Mouse (Mus musculus) inflammation-experienced regulatory T-cells, adult 6 months (primary cell): ENCODE data around the gene Catspere2. TPM values are rescaled to one million over a fixed set of nuclear protein-coding genes. Genes with fewer than 3 reads are reported as not detected.
"Not testable (repeated sequence)": the region's sequence is repeated elsewhere in the genome, so short reads cannot be mapped to it uniquely, and the experiment has no call there.

Experiments used
- ATAC-seq: one replicate; pipeline ENCODE4 v1.8.0; 2017
- polyA plus RNA-seq, 3 experiments: library from polyadenylated mRNA; unstranded; fragments of 100-300 nt; shearing (Covaris generic); gene quantifications; one replicate each; pipeline ENCODE4 v1.2.1; 2017

Catspere2 gene
- polyA plus RNA-seq: not detected

DNA sequence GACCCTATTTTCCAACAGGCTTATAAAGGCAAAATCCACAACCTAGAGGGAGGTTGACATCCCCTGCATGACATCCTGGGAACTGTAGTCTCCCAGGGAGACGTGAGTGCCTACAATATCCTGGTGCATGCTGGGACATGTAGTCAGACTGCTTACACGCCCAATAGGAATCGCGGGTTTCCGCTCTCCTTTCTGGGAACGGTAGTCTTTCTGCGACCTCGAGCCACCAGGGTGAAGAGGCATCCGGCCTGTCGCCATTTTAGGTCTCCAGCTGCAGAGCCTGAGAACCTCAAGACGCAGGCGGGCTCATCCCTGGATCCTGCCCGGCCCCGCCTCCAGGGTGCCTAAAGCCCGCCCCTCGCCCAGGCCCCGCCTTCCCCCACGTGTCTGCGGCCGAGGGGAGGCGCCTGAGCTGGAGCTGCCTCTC lies at the start of gene Catspere2:
Catspere2 (plus strand) TSS at position 400 of the 427 bp plus-strand sequence.
- peak; percentile 94 for ATAC-seq

DNA sequence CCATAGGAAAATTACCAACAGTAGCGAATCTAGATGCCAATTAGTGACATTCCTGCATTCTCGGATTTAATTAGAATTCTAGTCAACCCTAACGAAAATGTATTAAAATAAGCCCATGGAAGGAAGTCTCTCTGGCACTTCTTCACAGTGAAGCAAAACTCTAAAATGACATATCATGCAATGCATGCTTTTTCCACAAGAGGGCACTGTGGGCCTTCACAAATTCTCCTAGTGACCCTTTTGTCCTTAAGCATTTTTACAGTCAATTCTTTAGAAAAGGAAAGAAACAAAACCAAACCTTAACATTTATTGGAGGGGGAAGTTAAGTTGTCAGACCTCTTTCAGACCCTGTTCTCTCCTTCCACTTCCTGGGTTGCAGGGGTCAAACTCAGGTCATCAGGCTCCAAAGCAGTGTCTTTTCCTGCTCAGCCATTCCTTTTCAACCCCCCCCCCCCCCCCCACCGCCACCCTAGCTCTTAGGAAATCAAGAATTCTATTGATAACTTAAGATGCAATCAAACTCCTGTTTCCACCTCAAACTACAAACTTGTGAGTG lies 42.7 kb upstream of the Catspere2 start:
- peak; percentile 25 for ATAC-seq

DNA sequence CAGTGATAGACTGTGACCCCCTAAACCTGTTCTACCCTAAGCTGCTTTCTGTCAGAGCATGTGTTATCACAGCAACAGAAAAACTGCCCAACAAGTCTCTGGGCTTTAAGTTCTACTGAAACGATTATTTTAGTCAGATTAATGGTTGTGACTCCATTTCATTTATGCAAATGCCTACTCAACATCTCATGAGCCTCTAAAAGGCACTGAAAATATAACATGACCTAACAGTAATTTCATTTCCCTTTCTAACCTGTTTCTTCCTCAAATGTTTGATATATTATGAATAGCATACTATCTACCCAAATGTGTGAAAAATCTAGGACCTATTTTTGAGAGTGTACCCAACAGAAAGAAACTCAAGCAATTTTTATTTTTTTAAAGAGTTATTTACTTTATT lies 1.9 kb upstream of the Catspere2 start:
- ATAC-seq: no peak

DNA sequence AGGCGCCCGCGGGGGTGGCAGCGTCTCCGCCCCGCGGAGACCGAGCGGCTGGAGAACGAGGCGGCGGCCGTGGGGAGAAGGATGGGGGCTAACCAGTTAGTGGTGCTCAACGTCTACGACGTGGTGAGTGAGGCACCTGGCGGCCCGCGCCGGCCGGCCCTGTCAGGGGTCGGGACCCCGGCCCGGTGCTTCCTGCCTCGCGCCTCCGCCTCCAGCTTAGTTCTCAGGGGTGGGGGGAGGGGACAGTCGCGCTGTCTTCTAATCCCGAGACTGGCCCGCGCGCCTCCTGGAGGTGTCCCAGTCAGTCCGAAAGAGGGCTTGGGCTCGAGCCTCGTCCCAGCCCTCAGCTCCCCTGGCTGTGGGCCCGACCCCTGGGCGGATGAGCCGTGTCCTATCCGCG lies 359 bp downstream of the Catspere2 start:
- peak; percentile 25 for ATAC-seq

DNA sequence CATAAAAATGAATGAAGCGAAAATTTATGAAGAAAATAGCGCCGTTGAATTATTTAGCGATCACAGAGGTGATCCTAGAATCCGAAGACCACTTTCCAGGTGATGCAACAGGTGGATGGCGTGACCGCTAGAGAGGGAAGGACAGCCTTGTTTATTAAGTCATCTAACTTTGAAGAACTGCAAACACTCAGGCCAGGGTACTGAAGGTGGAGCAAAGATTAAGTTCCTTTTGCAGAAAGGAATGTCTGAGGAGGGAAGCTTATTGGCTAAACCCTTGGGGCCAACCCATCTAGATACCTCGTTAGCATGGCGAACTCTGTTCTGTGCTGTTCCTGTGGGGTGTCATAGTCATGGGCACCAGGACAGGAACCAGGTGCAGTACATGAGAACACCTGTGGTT lies 983 bp downstream of the Catspere2 start:
- ATAC-seq: no peak

DNA sequence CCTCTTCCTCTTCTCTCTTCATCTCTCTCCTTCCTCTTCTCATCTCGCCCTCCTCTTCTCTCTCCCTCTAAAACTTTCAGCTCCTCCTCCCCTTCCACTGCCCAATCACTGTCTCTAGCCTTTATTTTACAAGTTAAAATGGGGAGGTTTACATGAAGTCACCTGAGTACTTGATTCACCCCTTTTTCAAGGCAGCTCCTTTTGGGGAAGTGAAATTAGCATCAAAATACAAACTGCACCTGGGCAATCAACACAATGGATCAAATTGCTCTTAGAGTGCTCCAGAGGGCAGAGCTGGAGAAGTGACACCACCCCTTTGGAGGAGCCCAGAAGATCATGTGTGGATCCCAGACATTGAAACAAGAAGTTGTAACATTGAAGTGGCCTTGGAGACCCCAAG lies 4.3 kb downstream of the Catspere2 start:
- ATAC-seq: not testable (repeated sequence)

DNA sequence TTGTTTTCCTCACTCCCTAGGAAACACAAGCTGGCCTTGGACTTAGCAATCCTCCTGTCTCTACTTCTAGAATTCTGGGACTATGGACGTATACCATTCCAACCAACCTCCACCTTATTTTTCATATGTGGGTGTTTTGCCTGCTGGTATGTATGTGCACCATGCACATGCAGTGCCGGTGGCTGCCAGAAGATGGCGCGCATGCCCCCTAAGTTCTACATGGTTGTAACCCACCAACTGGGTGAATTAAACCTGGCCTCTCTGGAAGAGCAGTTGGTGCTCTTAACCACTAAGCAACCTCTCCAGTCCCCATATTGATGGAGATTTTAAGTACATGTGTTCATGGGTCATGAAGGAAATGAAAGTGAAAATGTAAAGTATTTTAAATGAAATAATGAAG lies 89.6 kb downstream of the Catspere2 start:
- not testable (repeated sequence) for ATAC-seq

DNA sequence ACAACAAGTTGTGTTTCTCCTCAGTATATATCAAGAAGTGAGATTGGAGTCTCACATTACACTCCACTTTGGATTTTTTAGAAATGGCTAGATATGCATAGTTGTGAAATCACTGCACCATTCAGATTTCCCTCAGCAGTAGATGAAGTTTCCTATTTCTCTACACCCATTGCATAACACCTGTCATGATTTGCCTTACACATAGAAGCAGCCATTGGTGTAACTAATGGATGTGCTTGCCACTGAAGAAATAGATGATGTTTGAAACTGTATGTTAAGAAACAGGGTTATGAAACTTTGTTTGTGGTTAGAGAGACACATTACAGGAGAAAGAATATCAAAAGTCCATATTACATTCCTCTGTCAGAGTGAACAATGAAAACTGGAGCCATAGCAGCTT lies 114.6 kb downstream of the Catspere2 start:
- not testable (repeated sequence) for ATAC-seq

DNA sequence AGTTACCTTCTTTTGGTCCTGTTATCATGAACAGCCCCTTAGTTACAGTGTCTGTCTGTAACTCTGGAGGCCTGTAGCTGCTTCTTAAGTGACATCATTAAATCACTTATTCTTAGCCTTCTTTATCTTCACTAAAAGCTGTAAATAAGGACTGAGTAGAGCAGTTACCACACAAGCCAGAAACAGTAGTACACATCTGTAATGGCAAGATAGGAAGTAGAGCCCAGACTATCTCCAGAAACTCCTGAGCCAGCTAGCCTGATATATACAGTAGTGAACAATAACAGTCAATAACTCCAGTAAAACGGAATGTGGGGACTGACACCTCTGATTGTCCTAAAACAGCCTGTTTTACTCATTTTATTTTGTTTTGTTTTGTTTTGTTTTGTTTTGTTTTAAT lies 125.3 kb downstream of the Catspere2 start:
- ATAC-seq: not testable (repeated sequence)

DNA sequence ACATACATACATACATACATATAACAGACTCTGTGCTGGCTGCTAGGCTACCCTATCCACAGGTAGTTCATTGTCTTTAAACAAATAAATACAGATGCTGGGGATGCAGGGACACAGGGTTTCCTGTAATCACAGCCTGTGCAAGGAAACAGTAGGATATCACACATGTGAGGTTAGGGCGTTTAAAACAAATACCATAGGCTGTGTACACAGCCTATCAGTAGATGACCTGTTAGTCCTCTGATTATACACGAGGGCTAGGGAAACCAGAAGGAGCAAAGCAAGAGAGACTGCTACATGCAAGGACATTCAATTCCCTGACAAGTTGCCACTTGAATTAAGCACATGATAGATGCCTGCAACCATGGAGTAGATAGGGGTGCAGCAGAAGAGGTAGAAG lies 139.0 kb downstream of the Catspere2 start:
- ATAC-seq: not testable (repeated sequence)

DNA sequence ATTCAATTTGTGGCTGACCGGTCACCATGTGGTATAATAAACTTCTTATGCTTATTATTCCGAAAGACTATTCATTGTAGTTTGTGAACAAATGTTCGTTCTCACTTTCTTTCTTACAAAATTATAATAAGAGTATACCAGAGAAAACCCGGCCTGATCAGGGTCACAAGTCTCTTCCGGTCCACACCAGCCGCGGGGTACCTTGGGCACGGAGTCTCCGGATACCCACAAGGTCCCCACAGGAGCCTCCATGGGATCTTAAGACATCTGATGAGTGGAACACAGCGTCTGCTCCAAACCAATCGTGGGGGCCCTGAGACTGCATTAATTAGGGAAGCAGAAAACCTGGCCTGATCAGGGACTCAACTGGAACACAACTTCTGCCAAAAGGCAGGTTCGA lies 151.1 kb downstream of the Catspere2 start:
- no peak for ATAC-seq

DNA sequence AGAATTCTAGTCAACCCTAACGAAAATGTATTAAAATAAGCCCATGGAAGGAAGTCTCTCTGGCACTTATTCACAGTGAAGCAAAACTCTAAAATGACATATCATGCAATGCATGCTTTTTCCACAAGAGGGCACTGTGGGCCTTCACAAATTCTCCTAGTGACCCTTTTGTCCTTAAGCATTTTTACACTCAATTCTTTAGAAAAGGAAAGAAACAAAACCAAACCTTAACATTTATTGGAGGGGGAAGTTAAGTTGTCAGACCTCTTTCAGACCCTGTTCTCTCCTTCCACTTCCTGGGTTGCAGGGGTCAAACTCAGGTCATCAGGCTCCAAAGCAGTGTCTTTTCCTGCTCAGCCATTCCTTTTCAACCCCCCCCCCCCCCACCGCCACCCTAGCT lies 163.3 kb downstream of the Catspere2 start:
- peak; percentile 58 for ATAC-seq

DNA sequence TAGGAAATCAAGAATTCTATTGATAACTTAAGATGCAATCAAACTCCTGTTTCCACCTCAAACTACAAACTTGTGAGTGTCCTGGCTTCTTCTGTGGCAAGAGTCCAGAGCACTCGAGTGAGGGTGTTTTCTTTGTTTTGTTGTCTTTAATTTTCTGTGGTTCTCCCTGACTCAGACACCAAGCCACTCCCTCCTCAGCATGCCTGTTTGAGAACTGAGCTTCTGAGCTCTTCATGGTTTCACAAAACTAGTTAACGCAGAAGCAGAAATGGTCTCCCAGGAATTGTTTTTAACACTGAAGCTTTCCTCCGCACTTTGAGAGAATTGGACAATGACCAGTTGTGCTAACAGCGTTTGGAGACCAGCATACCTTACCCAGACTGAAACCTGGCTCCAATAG lies 163.7 kb downstream of the Catspere2 start:
- ATAC-seq: not testable (repeated sequence)

DNA sequence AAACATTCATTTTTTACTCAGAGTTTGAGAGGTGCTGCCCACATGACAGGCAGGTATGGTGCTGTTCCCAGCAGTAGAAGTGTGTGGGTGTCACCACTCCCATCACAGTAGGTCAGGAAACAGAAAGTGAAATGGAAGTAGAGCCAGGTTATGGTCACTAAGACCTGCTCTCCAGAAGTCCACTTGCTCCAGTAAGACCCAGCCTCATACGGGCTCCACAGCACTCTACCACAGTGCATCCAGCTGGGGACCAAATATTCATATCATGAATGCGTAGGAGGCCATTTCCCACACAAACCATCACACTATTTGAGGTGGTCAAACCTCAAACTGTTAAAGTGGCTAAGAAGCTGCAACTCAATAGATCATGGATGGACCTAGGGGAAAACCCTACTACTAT lies 199.0 kb downstream of the Catspere2 start:
- ATAC-seq: peak; percentile 11

DNA sequence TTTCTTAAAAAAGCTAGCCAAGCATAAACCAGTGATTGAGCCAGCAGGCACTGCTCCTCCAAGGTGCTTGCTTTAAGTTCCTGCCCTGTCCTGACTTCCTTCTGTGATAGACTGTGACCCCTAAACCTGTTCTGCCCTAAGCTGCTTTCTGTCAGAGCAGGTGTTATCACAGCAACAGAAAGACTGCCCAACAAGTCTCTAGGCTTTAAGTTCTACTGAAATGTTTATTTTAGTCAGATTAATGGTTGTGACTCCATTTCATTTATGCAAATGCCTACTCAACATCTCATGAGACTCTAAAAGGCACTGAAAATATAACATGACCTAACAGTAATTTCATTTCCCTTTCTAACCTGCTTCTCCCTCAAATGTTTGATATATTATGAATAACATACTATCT lies 202.4 kb downstream of the Catspere2 start:
- ATAC-seq: no peak

DNA sequence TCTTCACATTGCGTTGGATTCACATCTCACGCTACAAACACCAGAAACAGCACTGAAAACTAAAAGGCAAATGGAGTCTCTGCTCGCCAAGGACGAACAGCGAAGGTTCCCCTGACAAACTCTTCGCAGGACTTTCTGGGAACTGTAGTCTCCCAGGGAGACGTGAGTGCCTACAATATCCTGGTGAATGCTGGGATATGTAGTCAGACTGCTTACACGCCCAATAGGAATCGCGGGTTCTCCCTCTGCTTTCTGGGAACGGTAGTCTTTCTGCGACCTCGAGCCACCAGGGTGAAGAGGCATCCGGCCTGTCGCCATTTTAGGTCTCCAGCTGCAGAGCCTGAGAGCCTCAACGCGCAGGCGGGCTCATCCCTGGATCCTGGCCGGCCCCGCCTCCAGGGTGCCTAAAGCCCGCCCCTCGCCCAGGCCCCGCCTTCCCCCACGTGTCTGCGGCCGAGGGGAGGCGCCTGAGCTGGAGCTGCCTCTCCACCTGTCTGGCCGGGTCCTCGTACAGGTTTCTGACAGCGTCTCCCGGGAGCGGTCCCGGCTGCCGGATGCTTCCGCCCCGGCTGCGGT lies 204.1 kb downstream of the Catspere2 start, which contains the start of gene Desi2:
Desi2 (plus strand) TSS at position 202 of the 576 bp plus-strand sequence.
- peak; percentile 91 for ATAC-seq

DNA sequence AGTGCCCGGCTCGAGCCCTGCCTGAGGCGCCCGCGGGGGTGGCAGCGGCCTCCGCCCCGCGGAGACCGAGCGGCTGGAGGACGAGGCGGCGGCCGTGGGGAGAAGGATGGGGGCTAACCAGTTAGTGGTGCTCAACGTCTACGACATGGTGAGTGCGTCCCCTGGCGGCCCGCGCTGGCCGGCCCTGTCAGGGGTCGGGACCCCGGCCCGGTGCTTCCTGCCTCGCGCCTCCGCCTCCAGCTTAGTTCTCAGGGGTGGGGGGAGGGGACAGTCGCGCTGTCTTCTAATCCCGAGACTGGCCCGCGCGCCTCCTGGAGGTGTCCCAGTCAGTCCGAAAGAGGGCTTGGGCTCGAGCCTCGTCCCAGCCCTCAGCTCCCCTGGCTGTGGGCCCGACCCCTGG lies 204.6 kb downstream of the Catspere2 start:
- peak; percentile 15 for ATAC-seq

DNA sequence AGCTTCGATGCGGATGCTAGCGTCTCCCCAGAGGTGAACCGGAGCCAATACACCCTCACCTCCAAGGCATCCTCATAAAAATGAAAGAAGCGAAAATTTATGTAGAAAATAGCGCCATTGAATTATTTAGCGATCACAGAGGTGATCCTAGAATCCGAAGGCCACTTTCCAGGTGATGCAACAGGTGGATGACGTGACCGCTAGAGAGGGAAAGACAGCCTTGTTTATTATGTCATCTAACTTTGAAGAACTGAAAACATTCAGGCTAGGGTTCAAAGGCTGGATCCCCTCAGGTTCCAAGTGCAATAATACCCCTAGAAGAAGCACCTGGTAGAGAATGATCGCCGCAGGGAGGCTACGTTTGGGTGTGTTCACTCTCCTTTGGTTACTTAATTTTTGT lies 205.2 kb downstream of the Catspere2 start:
- ATAC-seq: peak; percentile 20

DNA sequence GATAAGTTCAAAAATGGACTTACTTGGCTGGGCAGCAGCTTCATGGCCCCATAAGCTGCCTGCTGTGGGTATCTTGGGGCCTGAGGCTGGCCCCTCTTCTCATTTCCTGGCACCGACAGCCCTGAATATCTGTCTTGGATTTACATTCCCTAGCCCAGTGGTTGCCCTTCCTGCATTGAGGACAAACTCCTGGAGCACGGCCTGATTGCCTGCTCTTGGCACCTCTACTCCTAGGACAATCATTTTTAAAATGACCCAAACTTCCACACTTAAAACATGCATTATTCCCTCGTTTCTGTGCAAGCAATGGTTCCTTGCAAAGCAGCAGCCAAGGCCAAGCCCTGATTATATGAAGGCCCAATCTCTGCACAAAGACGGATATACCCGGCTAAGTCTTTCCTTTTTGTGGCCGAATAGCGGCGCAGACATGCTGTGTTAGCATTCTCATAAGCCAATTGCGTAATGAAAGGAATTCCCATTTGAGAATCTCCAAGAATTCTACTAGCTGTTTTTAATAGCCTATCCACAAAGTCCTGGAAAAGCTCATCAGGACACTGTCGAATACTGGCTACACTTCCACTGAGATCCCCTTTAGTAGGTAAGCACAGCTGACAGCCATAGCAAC lies 222.6 kb downstream of the Catspere2 start:
- no peak for ATAC-seq

DNA sequence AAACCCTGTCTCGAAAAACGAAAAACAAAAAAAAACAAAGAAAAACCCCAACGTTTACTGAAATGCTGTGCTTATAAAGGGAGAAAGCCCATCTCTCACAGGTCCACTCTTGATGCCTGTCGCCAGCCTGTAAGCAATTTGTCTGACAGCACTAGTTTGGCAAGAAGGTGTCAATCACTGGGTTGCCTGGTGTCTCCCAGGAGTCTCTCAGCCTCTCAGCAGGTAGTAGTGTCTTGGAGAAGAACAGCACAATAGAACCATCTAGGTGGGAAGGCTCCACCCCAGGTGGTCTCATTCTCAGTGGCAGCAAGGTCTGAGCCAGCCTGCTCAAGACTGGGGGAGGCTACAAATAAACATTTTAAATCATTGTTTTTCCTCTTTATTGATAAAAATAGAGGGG lies 224.6 kb downstream of the Catspere2 start:
- ATAC-seq: not testable (repeated sequence)

DNA sequence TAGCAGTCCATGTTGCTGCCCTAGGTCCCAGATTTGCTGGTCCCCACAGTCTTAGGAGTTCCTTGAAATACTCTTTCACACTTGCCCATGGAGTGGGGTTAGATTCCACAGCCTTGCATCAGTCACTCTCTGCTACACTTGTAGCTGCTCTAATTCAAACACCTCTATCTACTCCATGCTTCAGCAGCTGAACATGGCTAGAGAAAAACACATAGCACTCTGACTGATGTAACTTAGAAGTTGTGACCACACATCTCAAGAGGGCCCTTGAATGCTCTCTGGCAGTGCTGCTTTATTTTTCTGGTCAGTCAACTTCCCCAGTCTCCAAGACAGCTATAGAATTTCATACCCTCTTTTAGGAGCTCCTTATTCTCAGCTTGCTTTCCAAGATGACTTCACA lies 226.7 kb downstream of the Catspere2 start:
- no peak for ATAC-seq

DNA sequence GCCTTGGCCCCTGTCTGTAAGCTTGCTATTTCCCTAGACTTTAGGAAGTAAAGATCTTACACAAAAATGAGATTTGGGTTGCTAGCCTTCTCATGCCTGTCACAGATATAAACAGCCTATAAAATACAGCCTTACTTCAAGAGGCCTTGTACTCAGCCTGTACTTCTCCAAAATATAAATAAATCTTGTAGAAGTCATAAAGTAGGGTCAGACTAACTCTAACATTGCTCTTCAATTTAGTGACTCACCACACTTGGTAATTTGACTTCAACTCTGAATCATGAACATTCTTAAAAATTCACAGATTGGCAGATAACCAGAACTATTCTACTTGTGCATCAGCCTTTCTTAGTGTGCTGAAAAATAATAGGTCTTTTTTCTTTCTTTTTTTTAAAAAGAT lies 233.9 kb downstream of the Catspere2 start:
- ATAC-seq: no peak

DNA sequence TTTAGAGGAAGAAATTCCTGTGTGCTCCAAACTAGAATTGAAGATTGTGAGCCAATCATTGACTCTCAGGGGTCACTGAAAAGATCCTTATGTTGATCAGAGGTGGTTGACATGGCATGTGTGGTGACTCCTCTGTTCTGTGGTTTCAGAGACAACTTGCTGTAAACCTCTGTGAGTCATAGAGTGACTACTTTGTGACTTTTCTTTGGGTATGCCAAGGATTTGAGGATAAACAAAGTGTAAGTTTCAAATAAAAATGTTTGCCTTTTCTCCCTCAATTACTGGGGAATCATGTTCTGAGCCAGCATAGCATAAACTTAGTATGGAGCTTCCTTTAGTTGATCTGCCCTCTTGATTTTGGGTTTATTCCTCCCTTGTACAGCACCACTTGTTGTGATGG lies 235.1 kb downstream of the Catspere2 start:
- no peak for ATAC-seq
